Mouse (Mus musculus) lung, embryonic 16.5 days (tissue): ENCODE data around the gene Sp9. TPM values are rescaled to one million over a fixed set of nuclear protein-coding genes. Genes with fewer than 3 reads are reported as not detected.

ENCODE experiments used
- ATAC-seq: fragments of 200-750 bp; cut with Nextera tagmentation; 2 replicates; pipeline ENCODE4 v1.8.0; 2017; ENCODE audit warnings: low read depth, mild to moderate bottlenecking, moderate library complexity
- H3K27ac ChIP-seq: fragments of 300-500 bp; sonication (generic); 2 replicates; pipeline ENCODE4 v1.5.1; 2014; ENCODE audit warnings: mild to moderate bottlenecking, control low read depth, low read length
- H3K27me3 ChIP-seq: fragments of 300-500 bp; sonication (generic); 2 replicates; pipeline ENCODE4 v1.6.1; 2014; ENCODE audit warnings: low read depth, low read length, mixed read lengths; ENCODE audit not compliant: control insufficient read depth, insufficient read depth
- H3K36me3 ChIP-seq: fragments of 300-500 bp; sonication (generic); 2 replicates; pipeline ENCODE4 v1.6.1; 2014; ENCODE audit warnings: low read length; ENCODE audit not compliant: control insufficient read depth, insufficient read depth
- H3K4me1 ChIP-seq: fragments of 300-500 bp; sonication (generic); replicated peaks from 2 replicates; pipeline ENCODE4 v1.6.1; 2014; ENCODE audit warnings: low read length, mixed read lengths; ENCODE audit not compliant: control insufficient read depth, insufficient read depth
- H3K4me2 ChIP-seq: fragments of 300-500 bp; sonication (generic); 2 replicates; pipeline ENCODE4 v1.6.1; 2014; ENCODE audit warnings: low read depth, low read length, control low read depth
- H3K4me3 ChIP-seq: fragments of 300-500 bp; sonication (generic); 2 replicates; pipeline ENCODE4 v1.5.1; 2014; ENCODE audit warnings: mild to moderate bottlenecking, low read length, control low read depth
- H3K9ac ChIP-seq: fragments of 300-500 bp; sonication (generic); 2 replicates; pipeline ENCODE4 v1.6.1; 2014; ENCODE audit warnings: low read length, control low read depth
- H3K9me3 ChIP-seq: fragments of 300-500 bp; sonication (generic); 2 replicates; pipeline ENCODE4 v1.6.1; 2016; ENCODE audit warnings: low read length; ENCODE audit not compliant: control insufficient read depth
- WGBS: fragments of 180-500 bp; shearing (Covaris S2); extraction: QIAGEN DNeasy Blood & Tissue Kit; methylation state at CpG from one replicate; pipeline ENCODE4 v1.1.7; 2014; 5-methylcytosine and 5-hydroxymethylcytosine counted together
- polyA plus RNA-seq: library from polyadenylated mRNA; unstranded; fragments of >200 nt; fragmentation: Nextera tagmentation; extraction: Ambion mirVana; gene quantifications from 2 replicates; pipeline ENCODE4 v1.2.1, GENCODE M21; 2015

Sp9 gene
- polyA plus RNA-seq, 1 experiment from 2014 or later, result not detected

DNA sequence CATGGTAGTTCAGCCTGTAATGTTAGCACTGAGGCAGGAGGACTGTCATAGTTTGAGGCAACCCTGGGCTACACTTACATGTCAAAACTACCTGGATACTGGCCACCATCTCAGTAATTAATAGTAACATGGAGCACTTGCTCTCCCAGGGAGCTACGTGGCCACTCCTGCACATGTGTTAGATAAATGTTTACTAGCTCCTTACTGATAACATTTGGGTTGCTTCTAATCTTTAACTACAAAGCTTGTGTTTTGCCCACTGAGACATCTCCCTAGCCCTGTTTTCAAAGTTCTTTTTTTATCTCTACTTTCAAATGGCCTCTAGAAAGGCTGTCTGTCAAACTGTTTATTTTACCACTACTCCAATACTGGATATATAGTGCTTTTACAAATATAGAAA lies 30.3 kb downstream of the Sp9 start:
- Histone ChIP-seq H3K27me3 (no peaks in the 10 kb centered on the region), H3K9me3 (no peaks in the 10 kb centered on the region), H3K9ac (no peak overlapping the region), H3K4me3 (no peak overlapping the region), H3K4me1 (no peaks in the 10 kb centered on the region), H3K4me2 (no peak overlapping the region), H3K27ac (no peak overlapping the region), H3K36me3 (peaks cover 21% of the 10 kb centered on the region)
- WGBS, result 47% methylated on average over 1 of the region's 1 CpGs
- ATAC-seq, result no peak

DNA sequence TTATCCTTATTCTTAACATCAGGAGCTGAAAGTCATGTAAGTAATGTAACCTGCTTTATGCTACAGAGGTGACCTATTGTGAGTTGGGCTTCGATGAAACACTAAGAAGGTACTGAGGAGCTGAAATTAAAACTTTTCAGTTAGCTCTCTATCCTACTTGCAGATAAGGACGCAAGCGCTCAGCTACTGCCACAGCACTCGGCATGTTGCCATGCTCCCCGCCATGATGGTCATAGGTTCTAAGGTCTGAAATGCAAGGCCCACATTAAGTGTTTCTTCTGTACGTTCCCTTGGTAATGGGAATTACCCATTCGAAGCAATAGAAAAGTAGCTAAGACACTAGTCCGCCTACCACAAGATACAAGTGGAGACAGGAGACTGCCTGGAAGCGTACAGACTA lies 31.0 kb downstream of the Sp9 start:
- no peaks in the 10 kb centered on the region for H3K9me3 ChIP-seq
- peaks cover 22% of the 10 kb centered on the region for H3K36me3 ChIP-seq
- H3K4me2 ChIP-seq, result no peak overlapping the region
- H3K4me3 ChIP-seq, result no peak overlapping the region
- 90% methylated on average over 9 of the region's 9 CpGs for WGBS
- no peaks in the 10 kb centered on the region for H3K4me1 ChIP-seq
- no peak overlapping the region for H3K27ac ChIP-seq
- ATAC-seq, result no peak
- H3K9ac ChIP-seq, result no peak overlapping the region
- no peaks in the 10 kb centered on the region for H3K27me3 ChIP-seq

- Histone ChIP-seq H3K4me3 (no peak overlapping the region), H3K4me1 (no peaks in the 10 kb centered on the region), H3K36me3 (peaks cover 31% of the 10 kb centered on the region), H3K9me3 (no peaks in the 10 kb centered on the region), H3K27me3 (no peaks in the 10 kb centered on the region), H3K27ac (no peak overlapping the region), H3K9ac (no peak overlapping the region), H3K4me2 (no peak overlapping the region)
- 80% methylated on average over 5 of the region's 5 CpGs for WGBS
- ATAC-seq, result no peak
Measured at GRCm38 (mm10) chr2:73304506-73304905, 32.8 kb downstream of the Sp9 start.

DNA sequence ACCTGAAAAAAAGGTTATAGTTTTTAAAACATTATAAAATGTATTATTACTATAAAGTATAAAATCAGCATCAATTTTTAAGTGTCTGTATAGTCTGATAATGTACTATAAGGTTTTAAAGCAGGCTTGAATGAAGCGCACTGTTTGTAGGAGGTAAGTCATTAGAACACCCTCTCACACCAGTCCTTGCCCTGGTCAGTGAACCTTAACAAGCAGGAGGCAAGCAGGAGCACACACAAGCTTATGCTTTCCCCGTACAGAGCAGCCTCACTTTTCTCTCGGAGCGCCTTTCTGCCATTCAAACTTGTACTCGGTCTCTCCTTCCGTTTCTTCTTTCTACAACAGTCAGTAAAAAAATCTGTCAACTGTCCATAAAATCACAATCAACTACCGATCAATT lies 34.3 kb downstream of the Sp9 start:
- no peak for ATAC-seq
- no peaks in the 10 kb centered on the region for H3K27me3 ChIP-seq
- no peak overlapping the region for H3K4me2 ChIP-seq
- H3K9me3 ChIP-seq, result no peaks in the 10 kb centered on the region
- H3K36me3 ChIP-seq, result peaks cover 26% of the 10 kb centered on the region
- H3K9ac ChIP-seq, result no peak overlapping the region
- H3K4me1 ChIP-seq, result peaks cover 1% of the 10 kb centered on the region
- no peak overlapping the region for H3K27ac ChIP-seq
- WGBS, result 87% methylated on average over 7 of the region's 7 CpGs
- no peak overlapping the region for H3K4me3 ChIP-seq

DNA sequence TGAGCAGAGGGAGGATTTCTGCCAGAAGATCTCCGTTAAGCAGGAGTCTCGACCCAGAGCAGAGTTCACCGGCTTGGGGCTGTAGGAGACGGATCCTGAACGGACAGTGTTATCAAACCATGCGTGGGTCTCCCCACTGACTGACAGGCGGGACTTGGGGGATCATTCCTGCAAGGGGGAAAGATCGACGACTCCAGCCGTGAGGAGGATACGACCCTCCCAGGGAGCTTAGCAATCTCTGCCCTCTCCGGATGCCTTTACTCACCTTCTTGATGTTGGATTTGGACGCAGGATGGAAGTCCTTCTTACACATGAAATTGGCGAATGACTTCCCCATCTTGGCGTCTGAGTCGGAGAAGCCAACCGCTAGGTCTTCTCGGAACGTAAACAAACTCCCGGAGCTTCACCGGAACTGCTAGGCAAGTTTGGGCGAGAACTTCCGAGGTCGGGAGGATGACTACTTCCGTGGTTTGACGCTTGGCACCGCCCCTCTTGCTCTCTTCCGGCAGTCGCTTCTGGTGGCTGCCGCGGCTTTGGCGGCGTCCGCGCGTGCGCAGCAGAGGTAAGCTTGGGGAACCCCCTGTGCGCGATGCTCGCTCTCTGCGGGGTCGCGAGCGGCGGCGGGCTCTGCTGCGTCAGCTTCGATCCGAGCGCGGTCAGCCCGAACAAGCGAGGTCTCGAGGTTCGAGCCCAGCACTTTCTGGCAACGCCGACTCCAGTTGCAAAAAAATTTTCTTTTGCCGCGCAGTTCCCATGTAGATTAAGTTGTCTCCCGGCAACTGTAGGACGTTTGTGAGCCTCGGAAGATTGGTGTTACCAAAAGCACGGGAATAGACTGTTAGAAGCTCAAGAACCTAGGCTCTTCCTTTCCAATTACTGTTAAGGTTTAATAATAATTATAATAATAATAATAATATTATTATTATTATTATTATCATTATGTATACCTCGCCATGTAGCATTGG lies 40.7 kb downstream of the Sp9 start, which contains the start of the genes Scrn3 and Cir1:
Scrn3 (plus strand) TSS at position 450 of the 965 bp plus-strand sequence.
Cir1 (minus strand) TSS at position 550 of the 965 bp plus-strand sequence.
- Histone ChIP-seq H3K27ac (peak within 1 kb of the TSS; percentile 81), H3K9ac (peak within 1 kb of the TSS; percentile 72), H3K4me2 (peak within 1 kb of the TSS; percentile 59), H3K27me3 (no peaks in the 10 kb centered on the region), H3K9me3 (no peaks in the 10 kb centered on the region), H3K4me3 (peak within 1 kb of the TSS; percentile 63), H3K4me1 (peaks cover 9% of the 10 kb centered on the region), H3K36me3 (peaks cover 11% of the 10 kb centered on the region)
- ATAC-seq, result peak; percentile 99
- WGBS, result under 1% methylated on average over 64 of the region's 64 CpGs

DNA sequence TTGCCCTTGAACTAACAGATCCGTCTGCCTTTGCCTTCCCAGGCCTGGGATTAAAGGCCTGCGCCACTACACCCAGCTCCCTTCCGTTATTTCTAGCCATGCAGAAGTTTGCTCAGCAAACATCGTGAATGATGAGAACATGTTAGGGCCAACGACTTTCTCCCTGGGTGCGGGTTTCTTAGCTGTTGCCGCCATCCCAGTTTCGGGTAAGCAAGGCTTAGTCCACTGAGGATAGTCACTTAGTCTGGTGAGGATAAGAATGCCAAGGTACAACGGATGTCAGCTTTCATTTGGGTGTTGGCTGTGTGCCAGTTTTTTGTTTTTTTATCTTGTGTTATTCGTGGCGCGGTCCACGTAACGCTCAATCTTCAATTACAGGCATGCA lies 41.4 kb downstream of the Sp9 start:
- Histone ChIP-seq H3K27me3 (no peaks in the 10 kb centered on the region), H3K4me3 (peak overlapping the region; percentile 63), H3K4me1 (peaks cover 9% of the 10 kb centered on the region), H3K9ac (peak overlapping the region; percentile 72), H3K36me3 (peaks cover 7% of the 10 kb centered on the region), H3K27ac (peak overlapping the region; percentile 81), H3K4me2 (peak overlapping the region; percentile 59), H3K9me3 (no peaks in the 10 kb centered on the region)
- 24% methylated on average over 14 of the region's 14 CpGs for WGBS
- peak; percentile 41; the same call in 1 of the 2 replicates for ATAC-seq

DNA sequence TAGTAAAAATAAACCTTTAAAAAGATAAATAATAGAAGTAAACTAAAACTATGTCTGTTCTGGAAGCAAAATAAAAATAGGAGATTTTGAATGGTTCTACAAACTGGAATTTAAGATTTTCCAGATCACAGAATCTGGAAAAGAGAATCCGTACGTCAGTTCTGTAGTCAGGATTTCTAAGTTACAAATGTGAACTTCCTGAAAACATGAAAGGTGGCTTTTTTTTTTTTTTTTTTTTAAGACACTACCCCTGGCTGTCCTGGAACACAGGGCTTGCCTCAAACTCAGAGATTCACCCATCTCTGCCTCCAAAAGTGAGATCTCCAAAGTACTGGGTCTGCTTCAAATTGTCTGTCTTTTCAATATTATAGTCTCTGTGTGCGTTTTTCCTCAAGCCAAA lies 42.6 kb downstream of the Sp9 start:
- no peak overlapping the region for H3K27ac ChIP-seq
- H3K4me3 ChIP-seq, result no peak overlapping the region
- peaks cover 9% of the 10 kb centered on the region for H3K4me1 ChIP-seq
- no peaks in the 10 kb centered on the region for H3K9me3 ChIP-seq
- peaks cover 5% of the 10 kb centered on the region for H3K36me3 ChIP-seq
- ATAC-seq, result no peak
- H3K4me2 ChIP-seq, result no peak overlapping the region
- WGBS, result 91% methylated on average over 3 of the region's 3 CpGs
- no peak overlapping the region for H3K9ac ChIP-seq
- no peaks in the 10 kb centered on the region for H3K27me3 ChIP-seq

DNA sequence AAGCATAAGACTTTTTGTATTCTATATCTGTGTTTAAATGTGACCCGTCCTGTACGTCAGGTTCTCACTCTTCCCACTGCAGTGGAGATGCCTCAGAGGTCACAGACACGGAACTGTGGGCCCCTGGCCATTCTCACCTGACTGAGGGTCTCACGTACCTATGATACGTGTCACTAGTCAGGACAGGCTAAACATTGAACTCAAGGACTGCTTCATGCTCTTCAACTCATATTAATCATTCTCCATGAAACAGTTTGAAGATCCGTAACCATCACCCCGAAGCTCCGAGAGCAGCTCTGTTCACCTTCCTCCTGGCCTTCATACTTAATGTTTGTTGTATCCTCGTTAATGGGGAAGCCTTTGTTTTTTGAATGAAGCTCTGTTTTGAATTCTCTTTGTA lies 45.7 kb downstream of the Sp9 start:
- Histone ChIP-seq H3K36me3 (peaks cover 5% of the 10 kb centered on the region), H3K27me3 (no peaks in the 10 kb centered on the region), H3K4me2 (no peak overlapping the region), H3K4me1 (0 out of 2 replicates have a peak, but pooled peaks cover 2% of the 10 kb centered on the region), H3K27ac (no peak overlapping the region), H3K9ac (no peak overlapping the region), H3K9me3 (no peaks in the 10 kb centered on the region), H3K4me3 (no peak overlapping the region)
- no peak for ATAC-seq
- 84% methylated on average over 9 of the region's 9 CpGs for WGBS

DNA sequence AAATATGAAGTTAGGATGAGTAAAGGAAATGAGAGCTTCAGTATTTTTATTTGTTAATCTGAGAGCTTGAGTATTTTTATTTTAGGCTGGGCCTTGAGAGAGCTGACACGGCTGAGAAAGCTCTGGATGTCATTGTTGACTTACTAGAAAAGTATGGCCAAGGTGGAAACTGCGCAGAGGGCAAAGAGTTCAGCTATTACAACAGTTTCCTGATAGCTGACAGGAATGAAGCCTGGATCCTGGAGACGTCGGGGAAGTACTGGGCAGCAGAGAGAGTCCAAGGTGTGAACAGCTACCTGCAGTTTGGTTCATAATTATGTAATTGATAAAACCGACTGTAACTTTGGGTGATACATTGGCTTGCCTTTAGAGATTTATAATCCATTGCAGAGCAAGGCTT lies 47.5 kb downstream of the Sp9 start:
- no peak overlapping the region for H3K4me3 ChIP-seq
- no peaks in the 10 kb centered on the region for H3K27me3 ChIP-seq
- H3K27ac ChIP-seq, result no peak overlapping the region
- ATAC-seq, result no peak
- 76% methylated on average over 5 of the region's 5 CpGs for WGBS
- no peak overlapping the region for H3K9ac ChIP-seq
- no peaks in the 10 kb centered on the region for H3K9me3 ChIP-seq
- H3K4me1 ChIP-seq, result no peaks in the 10 kb centered on the region
- H3K36me3 ChIP-seq, result peaks cover 5% of the 10 kb centered on the region
- H3K4me2 ChIP-seq, result no peak overlapping the region
